Mouse (Mus musculus): ENCODE data around the gene Slc6a18. TPM values are rescaled to one million over a fixed set of nuclear protein-coding genes. Genes with fewer than 3 reads are reported as not detected.

The Slc6a18 gene
- polyA plus RNA-seq, 1 experiment = not detected

DNA sequence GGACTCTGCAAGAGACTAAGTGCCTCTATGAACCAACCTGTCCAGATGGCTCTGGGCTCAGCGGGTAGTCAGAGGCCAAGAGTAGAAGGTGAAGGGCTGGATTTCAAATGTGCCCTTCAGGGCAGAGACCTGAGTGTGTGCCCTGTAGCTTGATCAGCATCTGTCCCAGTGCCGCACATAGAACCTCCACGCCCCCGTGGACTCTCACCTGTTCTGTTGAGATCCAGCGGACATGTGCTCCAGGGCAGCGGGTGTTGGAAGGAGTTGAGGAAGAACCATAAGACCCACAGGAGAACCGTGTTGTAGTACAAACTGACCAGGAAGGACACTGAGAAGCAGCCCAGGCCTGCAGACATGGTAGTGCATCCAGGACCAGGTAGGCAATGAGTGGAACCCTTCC, 2.7 kb downstream of the Slc6a18 start:
- no peak for TF ChIP-seq TAL1 (IDR thresholded peaks at IDR 0.05; ENCODE audit: low read length)
- TF ChIP-seq GATA1 (IDR thresholded peaks at IDR 0.05; ENCODE audit: low read length) = no peak
- H3K27me3 ChIP-seq (ENCODE audit: control insufficient read depth) = no peaks in the 10 kb centered on the region; the same call in 1 of the 2 replicates
- H3K4me3 ChIP-seq (replicated peaks) = no peak overlapping the region
- H3K36me3 ChIP-seq (ENCODE audit: control insufficient read depth) = no peaks in the 10 kb centered on the region
- H3K4me1 ChIP-seq (ENCODE audit: control insufficient read depth) = no peaks in the 10 kb centered on the region
- H3K9me3 ChIP-seq (ENCODE audit: control insufficient read depth, low read length) = no peaks in the 10 kb centered on the region

DNA sequence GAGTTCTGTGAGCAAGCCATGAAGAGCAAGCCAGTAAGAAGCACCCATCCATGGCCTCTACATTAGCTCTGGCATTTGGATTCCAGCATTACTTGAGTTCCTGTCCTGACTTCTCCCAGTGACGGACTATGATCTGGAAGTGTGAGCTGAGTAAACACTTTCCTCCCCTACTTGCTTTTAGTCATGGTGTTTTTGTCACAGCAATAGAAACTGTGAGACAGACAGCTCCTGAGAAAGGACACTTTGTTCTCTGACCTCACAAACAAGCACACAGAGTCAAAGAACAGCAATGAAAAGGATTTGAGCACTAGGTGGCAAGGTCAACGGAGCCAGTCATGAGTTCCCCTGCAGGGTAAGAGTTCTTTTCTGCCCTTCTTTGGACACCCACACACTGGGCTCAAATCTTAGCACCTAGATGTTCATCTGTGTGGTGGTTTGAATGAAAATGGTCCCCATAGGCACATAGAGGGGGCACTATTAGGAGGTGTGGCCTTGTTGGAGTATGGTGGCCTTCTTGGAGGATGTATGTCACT, 17.6 kb downstream of the Slc6a18 start:
- H3K4me1 ChIP-seq (ENCODE audit: control insufficient read depth) = no peaks in the 10 kb centered on the region
- H3K9me3 ChIP-seq (ENCODE audit: control insufficient read depth, low read length) = no peaks in the 10 kb centered on the region
- peaks cover 5% of the 10 kb centered on the region; the same call in 1 of the 2 replicates for H3K27me3 ChIP-seq (ENCODE audit: control insufficient read depth)
- TF ChIP-seq TAL1 (IDR thresholded peaks at IDR 0.05; ENCODE audit: low read length) = no peak
- TF ChIP-seq GATA1 (IDR thresholded peaks at IDR 0.05; ENCODE audit: low read length) = no peak
- no peaks in the 10 kb centered on the region for H3K36me3 ChIP-seq (ENCODE audit: control insufficient read depth)
- no peak overlapping the region for H3K4me3 ChIP-seq (replicated peaks)

DNA sequence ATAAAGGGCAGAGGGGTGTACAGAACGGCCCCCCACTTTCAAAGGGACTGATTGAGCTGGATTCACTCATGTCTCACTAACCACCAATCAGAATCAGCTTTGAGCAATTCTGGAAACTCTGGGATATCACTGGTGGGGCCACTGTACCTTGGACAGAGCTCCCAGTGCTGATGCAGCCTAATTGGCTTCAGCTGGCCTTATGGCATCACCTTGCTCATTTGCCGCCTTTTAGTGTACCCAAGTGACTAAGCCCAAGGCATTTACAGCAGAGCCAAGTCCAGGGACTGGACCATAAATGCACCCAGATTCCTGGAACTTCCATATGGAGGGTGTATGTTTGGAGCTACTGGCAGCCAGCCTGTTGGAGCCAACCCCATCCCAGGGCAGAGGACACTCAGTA, 18.9 kb downstream of the Slc6a18 start:
- peaks cover 4% of the 10 kb centered on the region; the same call in 1 of the 2 replicates for H3K27me3 ChIP-seq (ENCODE audit: control insufficient read depth)
- no peaks in the 10 kb centered on the region for H3K9me3 ChIP-seq (ENCODE audit: control insufficient read depth, low read length)
- no peaks in the 10 kb centered on the region for H3K36me3 ChIP-seq (ENCODE audit: control insufficient read depth)
- no peaks in the 10 kb centered on the region for H3K4me1 ChIP-seq (ENCODE audit: control insufficient read depth)
- no peak overlapping the region for H3K4me3 ChIP-seq (replicated peaks)
- TF ChIP-seq TAL1 (IDR thresholded peaks at IDR 0.05; ENCODE audit: low read length) (no peak), GATA1 (IDR thresholded peaks at IDR 0.05; ENCODE audit: low read length) (no peak)

- H3K4me1 ChIP-seq (ENCODE audit: control insufficient read depth) = no peaks in the 10 kb centered on the region
- H3K36me3 ChIP-seq (ENCODE audit: control insufficient read depth) = no peaks in the 10 kb centered on the region
These were observed 22.8 kb downstream of the Slc6a18 start for GRCm38 (mm10) chr13:73654976-73655375.

GRCm38 (mm10) chr13:73653266-73653665, 24.6 kb downstream of the Slc6a18 start:
- TF ChIP-seq GATA1 (IDR thresholded peaks at IDR 0.05; ENCODE audit: low read length) (no peak), TAL1 (IDR thresholded peaks at IDR 0.05; ENCODE audit: low read length) (no peak)
- H3K4me3 ChIP-seq (replicated peaks) = no peak overlapping the region
- H3K4me1 ChIP-seq (ENCODE audit: control insufficient read depth) = no peaks in the 10 kb centered on the region
- no peaks in the 10 kb centered on the region; the same call in 1 of the 2 replicates for H3K36me3 ChIP-seq (ENCODE audit: control insufficient read depth)
- 0 out of 2 replicates have a peak, but pooled peaks cover 2% of the 10 kb centered on the region for H3K27me3 ChIP-seq (ENCODE audit: control insufficient read depth)
- H3K9me3 ChIP-seq (ENCODE audit: control insufficient read depth, low read length) = no peaks in the 10 kb centered on the region

More at GRCm38 (mm10) chr13:73654976-73655375, 22.8 kb downstream of the Slc6a18 start:
- 0 out of 2 replicates have a peak, but pooled peaks cover 2% of the 10 kb centered on the region for H3K27me3 ChIP-seq (ENCODE audit: control insufficient read depth)
- no peak overlapping the region for H3K4me3 ChIP-seq (replicated peaks)
- TF ChIP-seq TAL1 (IDR thresholded peaks at IDR 0.05; ENCODE audit: low read length) (no peak), GATA1 (IDR thresholded peaks at IDR 0.05; ENCODE audit: low read length) (no peak)
- H3K9me3 ChIP-seq (ENCODE audit: control insufficient read depth, low read length) = no peaks in the 10 kb centered on the region

DNA sequence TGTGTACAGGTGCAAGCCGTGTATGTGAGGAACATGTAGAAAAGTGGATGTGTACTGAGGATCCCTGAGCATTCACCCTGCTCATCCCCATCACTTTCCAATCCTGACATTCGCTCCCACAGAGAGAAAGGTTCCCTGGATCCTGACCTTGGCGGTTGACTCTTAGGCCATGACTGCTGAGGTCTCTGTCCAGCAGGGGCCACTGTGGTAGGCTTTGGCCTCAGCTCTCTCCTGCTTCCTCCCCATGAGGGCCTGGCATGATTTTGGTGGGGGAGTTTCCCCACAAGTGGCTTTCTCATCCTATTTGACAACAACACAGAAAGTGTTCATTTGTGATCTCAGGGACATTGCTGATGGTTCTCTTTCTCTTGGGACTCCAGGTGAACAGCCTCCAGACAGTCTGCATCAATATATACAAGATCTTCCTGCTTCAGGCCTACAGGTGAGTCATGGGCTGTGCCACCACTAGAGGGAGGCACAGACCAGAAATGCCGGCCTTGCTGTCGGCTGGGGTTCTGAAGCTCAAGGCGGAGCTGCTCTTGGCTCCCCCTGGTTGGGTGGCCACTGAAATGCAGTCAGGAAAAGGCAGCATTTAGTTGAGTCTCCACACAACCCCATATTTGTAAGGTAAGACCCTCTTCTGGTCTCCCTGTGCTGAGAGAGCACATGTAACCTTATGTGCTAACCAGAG, 31.3 kb downstream of the Slc6a18 start:
- no peak for TF ChIP-seq GATA1 (IDR thresholded peaks at IDR 0.05; ENCODE audit: low read length)
- no peak for TF ChIP-seq TAL1 (IDR thresholded peaks at IDR 0.05; ENCODE audit: low read length)
- no peaks in the 10 kb centered on the region; the same call in 1 of the 2 replicates for H3K36me3 ChIP-seq (ENCODE audit: control insufficient read depth)
- no peaks in the 10 kb centered on the region for H3K9me3 ChIP-seq (ENCODE audit: control insufficient read depth, low read length)
- H3K4me3 ChIP-seq (replicated peaks) = no peak overlapping the region
- H3K4me1 ChIP-seq (ENCODE audit: control insufficient read depth) = peaks cover 4% of the 10 kb centered on the region
- H3K27me3 ChIP-seq (ENCODE audit: control insufficient read depth) = no peaks in the 10 kb centered on the region

DNA sequence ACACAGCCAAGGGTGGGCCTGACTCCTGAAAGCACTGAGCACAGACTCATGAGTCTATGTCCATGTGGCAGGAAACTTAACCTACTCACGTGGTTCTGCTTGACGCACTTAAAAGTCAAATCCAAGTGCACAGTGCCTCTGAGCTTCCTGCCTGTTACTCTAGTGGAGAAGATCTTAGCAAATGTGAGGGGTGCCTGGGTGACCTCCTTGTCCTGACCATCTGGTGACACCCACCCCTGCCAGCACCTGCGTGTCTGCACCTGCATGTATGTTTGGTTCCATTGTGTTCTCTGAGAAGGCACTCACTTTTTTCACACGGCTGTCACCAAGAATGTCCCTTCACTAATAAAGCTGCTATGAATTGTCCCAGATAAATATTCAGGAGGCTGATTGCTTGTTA, 36.5 kb downstream of the Slc6a18 start:
- Histone ChIP-seq H3K4me1 (ENCODE audit: control insufficient read depth) (peaks cover 7% of the 10 kb centered on the region), H3K4me3 (replicated peaks) (no peak overlapping the region), H3K36me3 (ENCODE audit: control insufficient read depth) (no peaks in the 10 kb centered on the region; the same call in 1 of the 2 replicates), H3K27me3 (ENCODE audit: control insufficient read depth) (no peaks in the 10 kb centered on the region), H3K9me3 (ENCODE audit: control insufficient read depth, low read length) (no peaks in the 10 kb centered on the region)
- no peak for TF ChIP-seq GATA1 (IDR thresholded peaks at IDR 0.05; ENCODE audit: low read length)
- TF ChIP-seq TAL1 (IDR thresholded peaks at IDR 0.05; ENCODE audit: low read length) = no peak

- H3K9me3 ChIP-seq (ENCODE audit: control insufficient read depth, low read length) = no peaks in the 10 kb centered on the region
- peaks cover 7% of the 10 kb centered on the region for H3K4me1 ChIP-seq (ENCODE audit: control insufficient read depth)
- no peak overlapping the region for H3K4me3 ChIP-seq (replicated peaks)
- no peaks in the 10 kb centered on the region for H3K27me3 ChIP-seq (ENCODE audit: control insufficient read depth)
- TF ChIP-seq GATA1 (IDR thresholded peaks at IDR 0.05; ENCODE audit: low read length) = no peak
- H3K36me3 ChIP-seq (ENCODE audit: control insufficient read depth) = no peaks in the 10 kb centered on the region; the same call in 1 of the 2 replicates
These were observed 40.0 kb downstream of the Slc6a18 start for GRCm38 (mm10) chr13:73637826-73638225.

DNA sequence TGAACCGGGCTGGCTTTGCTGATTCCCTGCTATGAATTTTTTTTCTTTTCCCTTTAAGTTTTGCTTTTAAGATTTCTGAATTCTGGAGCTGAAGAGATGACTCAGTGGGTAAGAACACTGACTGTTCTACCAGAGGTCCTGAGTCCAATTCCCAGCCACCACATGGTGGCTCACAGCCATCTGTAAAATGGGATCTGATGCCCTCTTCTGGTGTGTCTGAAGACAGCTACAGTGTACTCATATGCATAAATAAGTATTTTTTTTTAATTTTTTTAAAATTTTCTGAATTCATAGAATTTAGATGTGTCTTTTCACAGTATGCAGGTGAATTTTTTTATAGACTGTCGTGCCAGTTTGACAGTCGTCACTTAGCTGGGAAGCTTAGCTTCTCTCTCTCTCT, 46.0 kb downstream of the Slc6a18 start:
- Histone ChIP-seq H3K27me3 (ENCODE audit: control insufficient read depth) (peaks cover 6% of the 10 kb centered on the region), H3K36me3 (ENCODE audit: control insufficient read depth) (no peaks in the 10 kb centered on the region; the same call in 1 of the 2 replicates), H3K9me3 (ENCODE audit: control insufficient read depth, low read length) (no peaks in the 10 kb centered on the region), H3K4me3 (replicated peaks) (no peak overlapping the region), H3K4me1 (ENCODE audit: control insufficient read depth) (peaks cover 7% of the 10 kb centered on the region)
- no peak for TF ChIP-seq GATA1 (IDR thresholded peaks at IDR 0.05; ENCODE audit: low read length)
- no peak for TF ChIP-seq TAL1 (IDR thresholded peaks at IDR 0.05; ENCODE audit: low read length)

Data from erythroblast, embryonic 14.5 days (primary cell).